Mouse (Mus musculus) adrenal gland, postnatal 4 days (tissue): Measurements from ENCODE around the gene Gm10406. TPM values are rescaled to one million over a fixed set of nuclear protein-coding genes. Genes with fewer than 3 reads are reported as not detected.
"Not testable (repeated sequence)": the region's sequence is repeated elsewhere in the genome, so short reads cannot be mapped to it uniquely, and the experiment has no call there.

Experiments used
- DNase-seq, 2 experiments: peaks; one replicate each; pipeline ENCODE4 v3.0.0; 2021 to 2022; ENCODE audit warnings: low spot score in 2 of 2, mixed read lengths in 2 of 2
- long read RNA-seq, 2 experiments: library from polyadenylated mRNA; stranded (forward); transcript quantifications; one replicate each; pipeline ENCODE4 v2.0.0; 2021
- total RNA-seq, 2 experiments: library from RNA; stranded (reverse); gene quantifications; 2 replicates each; pipeline ENCODE4 v1.2.3; 2021

Gene Gm10406
- under 1 TPM in 1 of 2 experiments, not detected in 1; 0.22 TPM for total RNA-seq
- long read RNA-seq, experiment 1: 0 reads
- long read RNA-seq, experiment 2, partial matches to known transcripts: 1 of 3 reads
- long read RNA-seq, experiment 2, other reads (novel, unspliced or antisense): 2 of 3 reads

DNA sequence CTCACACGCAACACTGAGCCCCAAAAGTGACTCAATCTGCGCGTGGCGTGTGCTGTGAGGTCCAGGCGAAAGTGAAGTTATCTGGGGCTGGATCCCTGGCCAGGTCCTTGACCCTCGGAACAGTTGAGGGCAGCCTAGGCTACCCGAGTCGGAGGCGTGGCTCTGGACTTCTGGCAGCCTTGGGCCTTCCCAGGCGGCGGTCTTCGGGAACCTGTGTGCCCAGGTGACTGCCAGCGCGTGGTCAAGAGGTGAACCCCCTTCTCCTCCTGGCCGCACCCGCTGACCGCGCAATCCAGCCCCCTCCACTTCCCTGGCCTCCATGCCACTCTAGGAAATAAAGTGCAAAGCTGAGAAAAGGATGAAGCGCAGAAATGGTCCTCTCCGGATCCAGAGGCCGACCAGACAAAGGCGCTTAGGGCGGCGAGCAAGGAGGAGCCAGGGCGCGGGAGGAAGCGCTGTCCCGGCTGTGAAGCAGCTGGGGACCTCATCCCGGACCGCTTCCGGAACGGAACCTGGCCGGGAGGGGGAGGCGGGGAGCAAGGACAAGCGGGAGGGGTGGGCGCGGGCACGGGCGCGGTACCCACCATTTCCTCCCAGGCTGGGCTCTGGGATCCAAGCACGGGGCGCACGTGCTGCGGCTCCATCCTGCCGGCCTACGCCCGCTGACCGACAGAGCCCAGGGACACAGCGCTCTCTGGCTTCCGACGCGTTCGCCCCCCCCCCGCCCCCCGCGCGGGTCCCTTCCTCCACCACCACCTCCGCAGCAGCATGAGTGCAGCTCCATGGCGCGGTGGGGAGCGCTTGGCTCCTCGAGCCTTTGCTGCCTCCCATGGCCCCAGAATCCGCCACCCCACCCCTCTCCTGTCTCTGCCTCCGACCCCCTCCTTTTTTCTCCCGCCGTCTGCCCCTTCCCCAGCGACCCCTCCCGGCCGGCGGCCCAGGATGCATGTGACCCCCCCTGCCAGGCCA lies at the start of gene Gm10406:
Gene Gm10406 (minus strand): TSS at position 669 of the 969 bp plus-strand sequence.
- not testable (repeated sequence) for DNase-seq

DNA sequence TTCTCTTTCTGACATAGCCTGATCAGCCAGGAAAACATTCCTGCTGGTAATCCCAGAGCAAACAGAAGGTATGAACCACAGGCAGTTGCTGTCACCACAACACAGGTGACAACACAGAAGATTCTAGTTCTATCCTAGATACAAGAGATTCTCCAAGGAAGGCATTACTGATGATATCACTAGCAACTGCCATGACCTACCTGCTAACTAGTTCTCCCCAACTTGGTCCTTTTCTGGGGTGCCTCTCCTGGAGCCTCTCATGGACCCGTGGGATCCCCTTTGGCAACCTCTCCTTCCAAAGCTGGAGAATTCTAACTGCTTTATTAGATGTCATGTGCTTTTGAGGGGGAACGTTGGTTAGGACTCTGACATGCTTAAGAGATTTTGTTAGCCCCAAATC lies 17.6 kb upstream of the Gm10406 start, which contains the start of gene Gm3685:
Gene Gm3685 (minus strand): TSS at position 101 of the 400 bp plus-strand sequence.
- DNase-seq: not testable (repeated sequence)

DNA sequence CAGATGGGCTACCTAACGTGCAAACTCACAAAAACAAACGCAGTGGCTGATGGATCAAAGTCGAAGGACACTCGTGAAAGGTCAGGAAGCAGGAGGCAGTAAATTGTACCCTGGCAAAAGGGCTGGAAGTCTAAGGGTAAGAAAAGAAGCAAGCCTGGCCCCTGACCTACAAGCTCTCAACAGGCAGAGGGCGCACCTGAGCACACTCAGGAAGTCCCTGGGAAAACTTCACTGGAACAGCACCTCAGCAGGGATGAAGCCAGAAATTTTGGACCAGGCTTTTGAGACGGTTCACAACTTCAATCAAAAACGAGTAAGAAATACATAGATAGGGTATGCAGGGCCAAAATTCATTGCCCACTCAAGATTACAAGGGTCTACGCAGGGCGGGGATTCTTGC lies 975 bp downstream of the Gm10406 start:
- DNase-seq: not testable (repeated sequence)

DNA sequence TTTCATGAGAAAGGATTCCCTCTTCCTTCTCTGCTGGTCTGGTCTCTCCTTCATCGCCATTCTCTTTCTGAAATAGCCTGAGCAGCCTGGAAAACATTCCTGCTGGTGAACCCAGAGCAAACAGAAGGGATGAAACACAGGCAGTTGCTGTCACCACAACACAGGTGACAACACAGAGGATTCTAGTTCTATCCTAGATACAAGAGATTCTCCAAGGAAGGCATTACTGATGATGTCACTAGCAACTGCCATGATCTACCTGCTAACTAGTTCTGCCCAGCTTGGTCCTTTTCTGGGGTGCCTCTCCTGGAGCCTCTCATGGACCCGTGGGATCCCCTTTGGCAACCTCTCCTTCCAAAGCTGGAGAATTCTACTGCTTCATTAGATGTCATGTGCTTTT lies 53.5 kb downstream of the Gm10406 start, which contains the start of gene Gm6356:
Gene Gm6356 (minus strand): TSS at position 101 of the 400 bp plus-strand sequence.
- DNase-seq: not testable (repeated sequence)

Other genes starting within 250 kb of the Gm10406 start
- gene Gm3642, start 187.1 kb downstream of the Gm10406 start, total RNA-seq: not detected
- gene Gm3667, start 137.5 kb downstream of the Gm10406 start, total RNA-seq: under 1 TPM in 1 of 2 experiments, not detected in 1; 0.34 TPM
- gene Gm6356, start 53.6 kb downstream of the Gm10406 start, total RNA-seq: not detected
- not detected for gene Gm3685, start 17.5 kb upstream of the Gm10406 start, total RNA-seq
- under 1 TPM in 1 of 2 experiments, not detected in 1; 0.78 TPM for gene Gm3696, start 73.2 kb upstream of the Gm10406 start, total RNA-seq
- not detected for gene Gm6676, start 98.0 kb upstream of the Gm10406 start, total RNA-seq
- under 1 TPM; 0.48 to 0.54 TPM for gene Gm3512, start 147.1 kb upstream of the Gm10406 start, total RNA-seq
- not detected for gene Gm16434, start 167.1 kb upstream of the Gm10406 start, total RNA-seq
- gene Gm3727, start 237.3 kb upstream of the Gm10406 start, total RNA-seq: not detected